Mouse (Mus musculus): ENCODE data around the gene Usp5. TPM values are rescaled to one million over a fixed set of nuclear protein-coding genes. Genes with fewer than 3 reads are reported as not detected.

Usp5 gene
- total and polyA plus RNA-seq, 2 experiments from 2014 or later = 201 to 218 TPM

DNA sequence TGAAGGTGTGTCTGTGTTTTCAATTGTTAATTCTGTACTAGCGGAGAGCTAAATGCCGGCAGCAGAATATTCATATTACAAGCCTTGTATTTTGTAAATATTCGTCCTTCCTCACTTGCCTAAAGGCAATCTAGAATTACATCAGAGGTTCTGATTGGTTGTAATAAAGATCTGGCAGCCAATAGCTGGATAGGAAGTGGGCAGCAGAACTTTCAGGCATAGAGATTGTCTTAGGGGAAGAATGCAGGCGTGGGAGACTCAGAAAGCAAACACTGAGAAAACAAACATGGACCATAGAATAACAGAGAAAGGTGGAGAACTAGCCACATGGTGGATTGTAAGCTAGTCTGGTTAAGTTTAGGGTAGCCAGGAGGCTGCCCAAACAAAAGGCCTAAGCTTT, 39.2 kb downstream of the Usp5 start:
- no peak for DNase-seq (ENCODE audit: low spot score)
- Histone ChIP-seq H3K9ac (replicated peaks; ENCODE audit: low read length, poor library complexity, severe bottlenecking) (no peak overlapping the region), H3K9me3 (ENCODE audit: low read length) (no peaks in the 10 kb centered on the region), H3K36me3 (ENCODE audit: insufficient read depth, low read length) (no peaks in the 10 kb centered on the region), H3K4me2 (ENCODE audit: low read depth, low read length, poor library complexity, severe bottlenecking) (no peak overlapping the region), H3K4me1 (ENCODE audit: insufficient read depth, low read length) (no peaks in the 10 kb centered on the region), H3K4me3 (ENCODE audit: low read depth, low read length) (no peak overlapping the region), H3K27me3 (ENCODE audit: insufficient read depth, low read length) (no peaks in the 10 kb centered on the region), H3K27ac (ENCODE audit: low read depth, low read length) (no peak overlapping the region)
- ATAC-seq (ENCODE audit: low FRiP score) = no peak
- 71% methylated on average over 4 of the region's 4 CpGs for WGBS
- TF ChIP-seq CTCF (IDR thresholded peaks at IDR 0.05) = no peak

DNA sequence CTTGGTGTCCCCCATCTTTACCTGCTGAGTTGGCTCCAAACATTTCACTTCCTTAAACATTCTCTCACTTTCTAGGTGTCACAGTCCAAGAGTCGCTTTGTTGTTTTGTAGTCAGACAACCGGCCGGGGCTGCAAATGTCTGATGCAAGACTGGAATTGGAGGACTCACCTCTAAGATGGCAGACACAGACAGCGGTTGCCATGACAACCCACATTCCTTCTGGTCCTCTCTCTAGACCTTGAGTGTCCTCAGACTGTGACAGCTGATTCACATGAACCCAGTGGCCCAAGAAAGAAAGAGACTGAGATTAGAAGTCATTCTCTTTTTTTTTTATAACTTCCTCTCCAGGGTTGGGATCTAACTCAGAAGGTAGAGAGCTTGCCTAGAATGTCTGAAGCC, 39.8 kb downstream of the Usp5 start:
- H3K27me3 ChIP-seq (ENCODE audit: insufficient read depth, low read length) = no peaks in the 10 kb centered on the region
- no peak overlapping the region for H3K4me2 ChIP-seq (ENCODE audit: low read depth, low read length, poor library complexity, severe bottlenecking)
- no peak overlapping the region for H3K27ac ChIP-seq (ENCODE audit: low read depth, low read length)
- H3K4me1 ChIP-seq (ENCODE audit: insufficient read depth, low read length) = no peaks in the 10 kb centered on the region
- no peaks in the 10 kb centered on the region for H3K9me3 ChIP-seq (ENCODE audit: low read length)
- no peak for TF ChIP-seq CTCF (IDR thresholded peaks at IDR 0.05)
- no peaks in the 10 kb centered on the region for H3K36me3 ChIP-seq (ENCODE audit: insufficient read depth, low read length)
- no peak overlapping the region for H3K4me3 ChIP-seq (ENCODE audit: low read depth, low read length)
- WGBS = 73% methylated on average over 4 of the region's 4 CpGs
- ATAC-seq (ENCODE audit: low FRiP score) = no peak
- H3K9ac ChIP-seq (replicated peaks; ENCODE audit: low read length, poor library complexity, severe bottlenecking) = no peak overlapping the region
- peak; percentile 67 for DNase-seq (ENCODE audit: low spot score)

DNA sequence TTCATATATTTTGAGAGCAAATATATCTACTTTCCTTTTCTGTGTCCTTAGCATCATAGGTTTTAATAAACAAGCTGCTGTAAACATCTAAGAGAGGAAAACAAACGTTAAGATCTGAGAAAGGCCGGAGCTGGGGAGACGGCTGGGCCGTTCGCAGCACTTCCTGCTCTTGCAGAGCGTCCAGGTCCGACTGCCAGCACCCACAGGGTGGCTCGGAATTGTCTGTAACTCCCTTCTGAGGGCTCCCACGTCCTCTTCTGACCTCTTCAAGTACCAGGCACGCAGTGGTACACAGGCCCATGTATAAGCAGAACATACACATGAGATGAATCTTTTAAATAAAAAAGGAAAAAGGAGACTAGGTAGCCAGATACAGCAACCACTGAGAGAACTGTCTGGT, 41.6 kb downstream of the Usp5 start:
- Histone ChIP-seq H3K9ac (replicated peaks; ENCODE audit: low read length, poor library complexity, severe bottlenecking) (no peak overlapping the region), H3K4me2 (ENCODE audit: low read depth, low read length, poor library complexity, severe bottlenecking) (no peak overlapping the region), H3K4me1 (ENCODE audit: insufficient read depth, low read length) (no peaks in the 10 kb centered on the region), H3K27me3 (ENCODE audit: insufficient read depth, low read length) (no peaks in the 10 kb centered on the region), H3K36me3 (ENCODE audit: insufficient read depth, low read length) (no peaks in the 10 kb centered on the region), H3K4me3 (ENCODE audit: low read depth, low read length) (no peak overlapping the region), H3K27ac (ENCODE audit: low read depth, low read length) (no peak overlapping the region), H3K9me3 (ENCODE audit: low read length) (no peaks in the 10 kb centered on the region)
- TF ChIP-seq CTCF (IDR thresholded peaks at IDR 0.05) = no peak
- ATAC-seq (ENCODE audit: low FRiP score) (no peak), DNase-seq (ENCODE audit: low spot score) (no peak)
- WGBS = 83% methylated on average over 10 of the region's 10 CpGs

DNA sequence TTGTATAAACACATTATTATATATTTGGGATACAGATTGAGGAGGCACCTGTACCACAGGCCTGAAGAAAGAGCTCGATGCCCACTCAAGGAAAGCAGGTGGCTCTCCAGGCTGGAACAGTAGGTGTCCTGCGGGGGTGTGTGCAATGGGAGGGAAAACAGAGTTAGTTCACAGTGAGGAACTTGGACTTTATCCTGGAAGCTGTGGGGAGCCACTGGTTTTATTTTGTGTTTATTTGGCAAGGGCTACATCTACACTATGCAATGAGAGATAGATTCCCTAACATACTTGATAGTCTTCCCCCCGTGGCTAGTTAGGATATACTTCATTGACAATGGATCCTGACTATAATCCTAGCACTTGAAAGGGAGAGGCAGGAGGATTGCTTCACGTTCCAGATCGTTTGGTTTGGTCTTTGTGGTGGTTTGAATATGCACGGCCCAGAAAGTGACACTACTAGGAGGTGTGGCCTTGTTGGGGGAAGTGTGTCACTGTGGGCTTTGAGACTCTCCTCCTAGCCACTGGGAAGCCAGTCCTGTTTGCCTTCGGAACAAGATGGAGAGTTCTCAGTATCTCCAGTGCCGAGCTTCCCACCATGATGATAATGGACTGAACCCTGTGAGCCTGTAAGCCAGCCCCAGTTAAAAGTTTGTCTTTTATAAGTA, 42.4 kb downstream of the Usp5 start:
- no peak for ATAC-seq (ENCODE audit: low FRiP score)
- Histone ChIP-seq H3K4me2 (ENCODE audit: low read depth, low read length, poor library complexity, severe bottlenecking) (no peak overlapping the region), H3K9ac (replicated peaks; ENCODE audit: low read length, poor library complexity, severe bottlenecking) (no peak overlapping the region), H3K9me3 (ENCODE audit: low read length) (no peaks in the 10 kb centered on the region), H3K36me3 (ENCODE audit: insufficient read depth, low read length) (no peaks in the 10 kb centered on the region), H3K4me1 (ENCODE audit: insufficient read depth, low read length) (no peaks in the 10 kb centered on the region), H3K27me3 (ENCODE audit: insufficient read depth, low read length) (no peaks in the 10 kb centered on the region), H3K27ac (ENCODE audit: low read depth, low read length) (no peak overlapping the region), H3K4me3 (ENCODE audit: low read depth, low read length) (no peak overlapping the region)
- DNase-seq (ENCODE audit: low spot score) = no peak
- no peak for TF ChIP-seq CTCF (IDR thresholded peaks at IDR 0.05)
- 51% methylated on average over 8 of the region's 8 CpGs for WGBS

DNA sequence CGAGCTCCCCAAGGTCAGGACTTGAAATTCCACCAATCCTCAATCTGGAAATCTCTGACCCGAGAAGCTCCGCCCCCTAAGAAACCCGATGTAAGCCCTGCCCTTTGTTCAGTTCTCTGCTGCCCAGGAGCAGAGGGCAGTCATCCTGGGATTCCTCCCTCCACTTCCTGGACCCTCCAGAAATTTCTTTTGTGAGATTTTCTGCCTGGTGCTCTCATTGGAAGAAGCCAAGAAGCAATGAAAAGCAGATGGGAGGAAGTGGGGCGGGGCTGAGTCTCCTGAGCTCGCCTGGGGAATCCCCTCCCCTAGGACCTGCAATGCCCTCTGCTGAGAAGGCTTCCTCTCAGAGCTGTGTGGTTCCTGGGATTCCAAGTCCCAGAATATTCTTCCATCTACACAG, 46.8 kb downstream of the Usp5 start:
- H3K4me3 ChIP-seq (ENCODE audit: low read depth, low read length) = no peak overlapping the region
- WGBS = 23% methylated on average over 6 of the region's 6 CpGs
- DNase-seq (ENCODE audit: low spot score) (no peak), ATAC-seq (ENCODE audit: low FRiP score) (no peak)
- H3K4me1 ChIP-seq (ENCODE audit: insufficient read depth, low read length) = no peaks in the 10 kb centered on the region; the same call in 1 of the 2 replicates
- no peak overlapping the region for H3K27ac ChIP-seq (ENCODE audit: low read depth, low read length)
- H3K9ac ChIP-seq (replicated peaks; ENCODE audit: low read length, poor library complexity, severe bottlenecking) = no peak overlapping the region
- 0 out of 2 replicates have a peak, but pooled peaks cover 4% of the 10 kb centered on the region for H3K27me3 ChIP-seq (ENCODE audit: insufficient read depth, low read length)
- no peak overlapping the region for H3K4me2 ChIP-seq (ENCODE audit: low read depth, low read length, poor library complexity, severe bottlenecking)
- no peaks in the 10 kb centered on the region for H3K9me3 ChIP-seq (ENCODE audit: low read length)
- TF ChIP-seq CTCF (IDR thresholded peaks at IDR 0.05) = no peak
- no peaks in the 10 kb centered on the region for H3K36me3 ChIP-seq (ENCODE audit: insufficient read depth, low read length)

DNA sequence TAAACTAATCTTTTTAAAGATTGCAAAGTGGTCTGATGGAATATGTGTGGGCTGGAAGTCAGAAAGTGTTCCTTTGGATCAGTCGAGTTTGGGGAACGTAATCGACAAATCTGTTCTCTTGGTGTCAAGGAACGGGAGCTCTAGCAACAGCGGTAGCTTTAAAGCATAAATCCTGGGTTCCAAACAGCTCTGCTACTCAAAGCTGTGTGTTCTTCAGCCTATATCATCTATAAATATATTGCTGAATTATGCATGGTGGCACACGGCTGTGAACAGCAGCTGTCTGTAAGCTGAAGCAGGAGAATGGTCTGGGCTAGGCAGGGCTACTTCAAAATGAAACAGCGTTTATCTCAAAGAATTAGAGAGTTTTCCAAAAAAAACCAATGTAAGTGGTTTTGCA, 48.4 kb downstream of the Usp5 start:
- 0 out of 2 replicates have a peak, but pooled peaks cover 4% of the 10 kb centered on the region for H3K27me3 ChIP-seq (ENCODE audit: insufficient read depth, low read length)
- ATAC-seq (ENCODE audit: low FRiP score) (no peak), DNase-seq (ENCODE audit: low spot score) (no peak)
- no peak overlapping the region for H3K27ac ChIP-seq (ENCODE audit: low read depth, low read length)
- H3K4me3 ChIP-seq (ENCODE audit: low read depth, low read length) = no peak overlapping the region
- no peaks in the 10 kb centered on the region for H3K36me3 ChIP-seq (ENCODE audit: insufficient read depth, low read length)
- H3K9me3 ChIP-seq (ENCODE audit: low read length) = no peaks in the 10 kb centered on the region
- no peak for TF ChIP-seq CTCF (IDR thresholded peaks at IDR 0.05)
- no peak overlapping the region for H3K4me2 ChIP-seq (ENCODE audit: low read depth, low read length, poor library complexity, severe bottlenecking)
- WGBS = 88% methylated on average over 7 of the region's 7 CpGs
- H3K4me1 ChIP-seq (ENCODE audit: insufficient read depth, low read length) = no peaks in the 10 kb centered on the region; the same call in 1 of the 2 replicates
- H3K9ac ChIP-seq (replicated peaks; ENCODE audit: low read length, poor library complexity, severe bottlenecking) = no peak overlapping the region
